Mouse (Mus musculus): Measurements from ENCODE around the gene Trim47. TPM values are rescaled to one million over a fixed set of nuclear protein-coding genes. Genes with fewer than 3 reads are reported as not detected.

Trim47 gene
- polyA plus RNA-seq, 1 experiment = 27.6 TPM

- Histone ChIP-seq H3K36me3 (ENCODE audit: control insufficient read depth, insufficient read depth, low read length) (peaks cover 35% of the 10 kb centered on the region), H3K27ac (ENCODE audit: control insufficient read depth, insufficient read depth, low read length) (peak overlapping the region; percentile 96), H3K4me3 (ENCODE audit: control insufficient read depth, insufficient read depth, low read length) (peak overlapping the region; percentile 77), H3K4me1 (replicated peaks; ENCODE audit: control insufficient read depth, insufficient read depth, low read length) (peaks cover 30% of the 10 kb centered on the region), H3K27me3 (ENCODE audit: control insufficient read depth, insufficient read depth, low read length) (no peaks in the 10 kb centered on the region)
- TF ChIP-seq POLR2A (IDR thresholded peaks at IDR 0.05; ENCODE audit: control insufficient read depth, extremely low read depth, insufficient read depth, low read length, poor library complexity) (peak; percentile 88), CTCF (IDR thresholded peaks at IDR 0.05; ENCODE audit: borderline replicate concordance, control insufficient read depth, extremely low read depth, insufficient read depth, low read length, poor library complexity) (no peak)
- WGBS = 1% methylated on average over 16 of the region's 16 CpGs
- peak; percentile 95 for DNase-seq
These were observed 48.8 kb downstream of the Trim47 start for GRCm38 (mm10) chr11:116078221-116078620.

GRCm38 (mm10) chr11:116077446-116078204 is 49.4 kb downstream of the Trim47 start, which contains the start of gene Unc13d:
Gene Unc13d, minus strand, starts transcription at chr11:116077961.
- H3K4me1 ChIP-seq (replicated peaks; ENCODE audit: control insufficient read depth, insufficient read depth, low read length) = peaks cover 30% of the 10 kb centered on the region
- WGBS = 4% methylated on average over 22 of the region's 22 CpGs
- H3K27ac ChIP-seq (ENCODE audit: control insufficient read depth, insufficient read depth, low read length) = peak within 1 kb of the TSS; percentile 96
- TF ChIP-seq POLR2A (IDR thresholded peaks at IDR 0.05; ENCODE audit: control insufficient read depth, extremely low read depth, insufficient read depth, low read length, poor library complexity) (no peak; the same call in 1 of the 2 replicates), CTCF (IDR thresholded peaks at IDR 0.05; ENCODE audit: borderline replicate concordance, control insufficient read depth, extremely low read depth, insufficient read depth, low read length, poor library complexity) (peak; percentile 51; the same call in 1 of the 2 replicates)
- no peaks in the 10 kb centered on the region for H3K27me3 ChIP-seq (ENCODE audit: control insufficient read depth, insufficient read depth, low read length)
- peak; percentile 82 for DNase-seq
- H3K4me3 ChIP-seq (ENCODE audit: control insufficient read depth, insufficient read depth, low read length) = peak within 1 kb of the TSS; percentile 77
- peaks cover 32% of the 10 kb centered on the region for H3K36me3 ChIP-seq (ENCODE audit: control insufficient read depth, insufficient read depth, low read length)

GRCm38 (mm10) chr11:116076836-116077235 is 50.2 kb downstream of the Trim47 start:
- TF ChIP-seq POLR2A (IDR thresholded peaks at IDR 0.05; ENCODE audit: control insufficient read depth, extremely low read depth, insufficient read depth, low read length, poor library complexity) (peak; percentile 66; the same call in 1 of the 2 replicates), CTCF (IDR thresholded peaks at IDR 0.05; ENCODE audit: borderline replicate concordance, control insufficient read depth, extremely low read depth, insufficient read depth, low read length, poor library complexity) (no peak)
- WGBS = 8% methylated on average over 7 of the region's 7 CpGs
- peaks cover 30% of the 10 kb centered on the region for H3K4me1 ChIP-seq (replicated peaks; ENCODE audit: control insufficient read depth, insufficient read depth, low read length)
- peaks cover 25% of the 10 kb centered on the region for H3K36me3 ChIP-seq (ENCODE audit: control insufficient read depth, insufficient read depth, low read length)
- H3K27me3 ChIP-seq (ENCODE audit: control insufficient read depth, insufficient read depth, low read length) = no peaks in the 10 kb centered on the region
- peak overlapping the region; percentile 77 for H3K4me3 ChIP-seq (ENCODE audit: control insufficient read depth, insufficient read depth, low read length)
- peak overlapping the region; percentile 96 for H3K27ac ChIP-seq (ENCODE audit: control insufficient read depth, insufficient read depth, low read length)
- peak; percentile 79 for DNase-seq

GRCm38 (mm10) chr11:116076266-116076540 is 50.8 kb downstream of the Trim47 start:
- peaks cover 30% of the 10 kb centered on the region for H3K4me1 ChIP-seq (replicated peaks; ENCODE audit: control insufficient read depth, insufficient read depth, low read length)

GRCm38 (mm10) chr11:116075539-116076265 is 51.3 kb downstream of the Trim47 start:
- Histone ChIP-seq H3K36me3 (ENCODE audit: control insufficient read depth, insufficient read depth, low read length) (peaks cover 15% of the 10 kb centered on the region), H3K4me1 (replicated peaks; ENCODE audit: control insufficient read depth, insufficient read depth, low read length) (peaks cover 30% of the 10 kb centered on the region), H3K27ac (ENCODE audit: control insufficient read depth, insufficient read depth, low read length) (no peak overlapping the region), H3K27me3 (ENCODE audit: control insufficient read depth, insufficient read depth, low read length) (no peaks in the 10 kb centered on the region), H3K4me3 (ENCODE audit: control insufficient read depth, insufficient read depth, low read length) (peak overlapping the region; percentile 77; the same call in 1 of the 2 replicates)
- DNase-seq = peak; percentile 20
- TF ChIP-seq POLR2A (IDR thresholded peaks at IDR 0.05; ENCODE audit: control insufficient read depth, extremely low read depth, insufficient read depth, low read length, poor library complexity) (no peak), CTCF (IDR thresholded peaks at IDR 0.05; ENCODE audit: borderline replicate concordance, control insufficient read depth, extremely low read depth, insufficient read depth, low read length, poor library complexity) (no peak)
- WGBS = 79% methylated on average over 20 of the region's 20 CpGs

More at GRCm38 (mm10) chr11:116076266-116076540, 50.8 kb downstream of the Trim47 start:
- TF ChIP-seq CTCF (IDR thresholded peaks at IDR 0.05; ENCODE audit: borderline replicate concordance, control insufficient read depth, extremely low read depth, insufficient read depth, low read length, poor library complexity) (no peak), POLR2A (IDR thresholded peaks at IDR 0.05; ENCODE audit: control insufficient read depth, extremely low read depth, insufficient read depth, low read length, poor library complexity) (no peak)
- DNase-seq = peak; percentile 34
- no peaks in the 10 kb centered on the region for H3K27me3 ChIP-seq (ENCODE audit: control insufficient read depth, insufficient read depth, low read length)
- H3K36me3 ChIP-seq (ENCODE audit: control insufficient read depth, insufficient read depth, low read length) = peaks cover 19% of the 10 kb centered on the region
- 33% methylated on average over 7 of the region's 7 CpGs for WGBS
- peak overlapping the region; percentile 96 for H3K27ac ChIP-seq (ENCODE audit: control insufficient read depth, insufficient read depth, low read length)
- H3K4me3 ChIP-seq (ENCODE audit: control insufficient read depth, insufficient read depth, low read length) = peak overlapping the region; percentile 77

DNA sequence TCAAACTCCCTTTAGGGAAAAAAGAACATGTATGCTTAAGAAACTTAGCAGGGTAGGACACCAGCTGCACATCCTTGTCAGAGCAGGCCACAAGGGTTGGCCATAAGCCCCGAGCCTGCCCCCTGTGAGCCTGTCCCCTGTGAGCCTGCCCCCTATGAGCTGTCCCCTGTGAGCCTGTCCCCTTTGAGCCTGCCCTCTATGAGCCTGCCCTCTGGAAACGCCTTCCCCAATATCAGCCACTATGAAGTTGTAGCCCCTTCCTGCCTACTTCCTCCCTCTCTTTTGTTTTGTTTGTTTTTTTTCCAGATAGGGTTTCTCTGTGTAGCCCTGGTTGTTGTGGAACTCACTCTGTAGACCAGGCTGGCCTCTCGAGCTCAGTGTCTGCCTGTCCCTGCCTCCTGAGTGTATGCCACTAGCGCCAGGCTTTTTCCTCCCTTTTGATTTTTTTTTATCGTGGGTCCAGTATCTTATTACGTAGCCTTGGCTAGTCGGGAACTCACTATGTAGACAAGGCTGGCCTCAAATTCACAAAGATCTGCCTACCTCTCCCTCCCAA is 52.5 kb downstream of the Trim47 start:
- 78% methylated on average over 7 of the region's 7 CpGs for WGBS
- peaks cover 30% of the 10 kb centered on the region for H3K4me1 ChIP-seq (replicated peaks; ENCODE audit: control insufficient read depth, insufficient read depth, low read length)
- DNase-seq = no peak
- TF ChIP-seq POLR2A (IDR thresholded peaks at IDR 0.05; ENCODE audit: control insufficient read depth, extremely low read depth, insufficient read depth, low read length, poor library complexity) = no peak
- no peak for TF ChIP-seq CTCF (IDR thresholded peaks at IDR 0.05; ENCODE audit: borderline replicate concordance, control insufficient read depth, extremely low read depth, insufficient read depth, low read length, poor library complexity)
- no peak overlapping the region for H3K4me3 ChIP-seq (ENCODE audit: control insufficient read depth, insufficient read depth, low read length)
- H3K27me3 ChIP-seq (ENCODE audit: control insufficient read depth, insufficient read depth, low read length) = no peaks in the 10 kb centered on the region
- peaks cover 5% of the 10 kb centered on the region for H3K36me3 ChIP-seq (ENCODE audit: control insufficient read depth, insufficient read depth, low read length)
- no peak overlapping the region for H3K27ac ChIP-seq (ENCODE audit: control insufficient read depth, insufficient read depth, low read length)

All from thymus, adult 2 months (tissue).